In the genomic region with DNA sequence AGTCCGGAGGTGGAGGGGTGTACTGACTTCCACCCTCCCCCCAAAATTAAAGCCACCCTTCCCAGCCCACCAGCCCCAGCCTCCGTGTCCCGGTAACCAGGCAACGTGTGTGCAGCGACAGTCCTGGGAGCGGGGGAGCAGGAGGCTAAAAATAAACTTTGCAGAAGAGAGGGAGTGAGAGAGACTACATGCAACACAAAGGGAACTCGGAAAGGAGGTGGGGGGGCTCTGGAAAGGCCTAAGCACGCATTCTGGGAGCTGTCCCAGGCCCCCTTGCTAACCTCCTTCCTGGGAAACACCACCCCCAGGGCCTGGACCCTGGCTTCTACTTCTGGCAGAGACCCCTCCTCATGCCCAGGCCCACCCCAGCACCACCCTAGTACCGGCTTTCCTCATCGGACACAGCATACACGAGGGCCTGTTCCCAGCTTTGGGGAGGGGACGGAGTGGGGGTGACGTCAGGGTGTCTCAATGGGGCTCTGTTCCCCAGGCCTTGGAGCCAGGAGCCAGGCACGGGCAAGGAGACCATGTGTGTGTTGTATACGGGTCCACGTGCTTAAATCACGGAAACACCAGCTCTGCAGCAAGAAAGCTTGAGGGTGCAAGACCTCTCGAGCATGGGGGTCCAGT, we compare ENCODE assay signal across 8 mouse cellular contexts. TPM values are rescaled to one million over a fixed set of nuclear protein-coding genes. Genes with fewer than 3 reads are reported as not detected.
DNase-seq lines count a peak whose midpoint lies in the region; ATAC-seq and TF ChIP-seq lines count a peak whose summit lies in the region.

No protein-coding gene starts in this region.

- no peaks in the 10 kb centered on the region for H3K27me3 ChIP-seq in kidney, embryonic 16.5 days (ENCODE audit: insufficient read depth, low read length)
- H3K27me3 ChIP-seq in liver, embryonic 14.5 days (ENCODE audit: control insufficient read depth, insufficient read depth, low read length), result no peaks in the 10 kb centered on the region
- no peaks in the 10 kb centered on the region for H3K27me3 ChIP-seq in neural tube, embryonic 15.5 days (replicated peaks)

- peaks cover 24% of the 10 kb centered on the region for H3K36me3 ChIP-seq in kidney, embryonic 16.5 days (ENCODE audit: insufficient read depth, low read length)
- H3K36me3 ChIP-seq in liver, embryonic 14.5 days (replicated peaks; ENCODE audit: control insufficient read depth, insufficient read depth, low read depth), result no peaks in the 10 kb centered on the region
- H3K36me3 ChIP-seq in neural tube, embryonic 15.5 days, result no peaks in the 10 kb centered on the region

- peak overlapping the region; percentile 95 for H3K4me2 ChIP-seq in kidney, embryonic 16.5 days (replicated peaks; ENCODE audit: low read depth, low read length)
- peak overlapping the region; percentile 99 for H3K4me2 ChIP-seq in liver, embryonic 14.5 days (ENCODE audit: low read depth)
- H3K4me2 ChIP-seq in neural tube, embryonic 15.5 days, result peak overlapping the region; percentile 96

- no peaks in the 10 kb centered on the region for H3K9me3 ChIP-seq in kidney, embryonic 16.5 days (ENCODE audit: low read length)
- no peaks in the 10 kb centered on the region for H3K9me3 ChIP-seq in liver, embryonic 14.5 days (ENCODE audit: control insufficient read depth, low read length)
- H3K9me3 ChIP-seq in neural tube, embryonic 15.5 days (replicated peaks), result no peaks in the 10 kb centered on the region

- WGBS in kidney, embryonic 16.5 days, result under 1% methylated on average over 18 of the region's 18 CpGs
- WGBS in liver, embryonic 14.5 days (ENCODE audit: insufficient replicate concordance), result 7% methylated on average over 18 of the region's 18 CpGs
- WGBS in neural tube, embryonic 15.5 days, result 4% methylated on average over 18 of the region's 18 CpGs

- no peak for TF ChIP-seq EP300 in liver, embryonic 14.5 days (IDR thresholded peaks at IDR 0.05; ENCODE audit: low read depth)

- peaks cover 55% of the 10 kb centered on the region for H3K4me1 ChIP-seq in kidney, embryonic 16.5 days (ENCODE audit: insufficient read depth, low read length)
- H3K4me1 ChIP-seq in liver, embryonic 14.5 days (replicated peaks; ENCODE audit: control insufficient read depth in 2 of 2, insufficient read depth in 2 of 2, low read length in 1 of 2), result peaks cover 14 to 20% of the 10 kb centered on the region in 2 experiments
- peaks cover 76% of the 10 kb centered on the region for H3K4me1 ChIP-seq in neural tube, embryonic 15.5 days

- peak; percentile 48 for DNase-seq in kidney, adult 9 months
- DNase-seq in kidney, postnatal 25 days, result no peak
- DNase-seq in cerebellum, adult 9-10 months, result peak; percentile 74
- peak; percentile 75 to 78 for DNase-seq in frontal cortex, postnatal 14 days (ENCODE audit: low spot score in 2 of 2)
- no peak for DNase-seq in liver, embryonic 14.5 days (ENCODE audit: low read depth in 3 of 3, low spot score in 3 of 3)

- peak overlapping the region; percentile 93 for H3K9ac ChIP-seq in kidney, embryonic 16.5 days (replicated peaks; ENCODE audit: low read length)
- H3K9ac ChIP-seq in liver, embryonic 14.5 days (replicated peaks), result peak overlapping the region; percentile 40
- H3K9ac ChIP-seq in neural tube, embryonic 15.5 days (replicated peaks), result peak overlapping the region; percentile 70

- peak overlapping the region; percentile 95 for H3K4me3 ChIP-seq in kidney, embryonic 16.5 days (ENCODE audit: low read length)
- H3K4me3 ChIP-seq in liver, embryonic 14.5 days (ENCODE audit: insufficient read depth in 1 of 2, low read depth in 2 of 2, low read length in 2 of 2), result peak overlapping the region; percentile 65 to 74
- H3K4me3 ChIP-seq in neural tube, embryonic 15.5 days (replicated peaks), result peak overlapping the region; percentile 85

- peak overlapping the region; percentile 99 for H3K27ac ChIP-seq in kidney, embryonic 16.5 days (ENCODE audit: low read length)
- H3K27ac ChIP-seq in liver, embryonic 14.5 days, result no peak overlapping the region
- peak overlapping the region; percentile 90 for H3K27ac ChIP-seq in neural tube, embryonic 15.5 days (replicated peaks)

- no peak for TF ChIP-seq CTCF in liver, embryonic 14.5 days (IDR thresholded peaks at IDR 0.05; ENCODE audit: low read depth)

- peak; percentile 4; the same call in 1 of the 2 replicates for ATAC-seq in kidney, embryonic 16.5 days (ENCODE audit: low FRiP score, low TSS enrichment)
- no peak for ATAC-seq in liver, embryonic 14.5 days (ENCODE audit: insufficient read depth)
- ATAC-seq in neural tube, embryonic 15.5 days (ENCODE audit: low FRiP score), result peak; percentile 20
- ATAC-seq in monocyte, adult 5-6 weeks (replicated peaks; ENCODE audit: insufficient number of reproducible peaks, low FRiP score, low TSS enrichment, poor library complexity, severe bottlenecking), result no peak

RNA-seq across cellular contexts. Expression of a gene that starts 2.4 kb away (rescaled TPM):
- 12.5 and 15.2 TPM in 2 replicates for polyA plus RNA-seq in kidney, embryonic 16.5 days (2015; fragmentation: Nextera tagmentation; extraction: Ambion mirVana)
- 8.5 and 9.8 TPM in 2 replicates for polyA plus RNA-seq in liver, embryonic 14.5 days (2012; rRNA removed)
- polyA plus RNA-seq in liver, embryonic 14.5 days (2014; fragmentation: Nextera tagmentation; extraction: Ambion mirVana), result 5.1 and 5.3 TPM in 2 replicates
- polyA plus RNA-seq in neural tube, embryonic 15.5 days (2015; fragmentation: Nextera tagmentation; extraction: Ambion mirVana), result 3.7 and 6.5 TPM in 2 replicates
- total RNA-seq in monocyte, adult 5-6 weeks (2017), result 3.7 to 8.1 TPM (median 7.3 TPM) in 3 replicates

RNA-seq across cellular contexts. Expression of a gene that starts 10.5 kb away (rescaled TPM):
- 9.0 and 9.9 TPM in 2 replicates for polyA plus RNA-seq in kidney, embryonic 16.5 days (2015; fragmentation: Nextera tagmentation; extraction: Ambion mirVana)
- polyA plus RNA-seq in liver, embryonic 14.5 days (2012; rRNA removed), result 48.6 and 55.6 TPM in 2 replicates
- 8.4 and 8.9 TPM in 2 replicates for polyA plus RNA-seq in liver, embryonic 14.5 days (2014; fragmentation: Nextera tagmentation; extraction: Ambion mirVana)
- polyA plus RNA-seq in neural tube, embryonic 15.5 days (2015; fragmentation: Nextera tagmentation; extraction: Ambion mirVana), result 16.0 and 16.3 TPM in 2 replicates
- 42.8 to 71.0 TPM (median 43.0 TPM) in 3 replicates for total RNA-seq in monocyte, adult 5-6 weeks (2017)

RNA-seq across cellular contexts. Expression of a gene that starts 19.4 kb away (rescaled TPM):
- polyA plus RNA-seq in kidney, embryonic 16.5 days (2015; fragmentation: Nextera tagmentation; extraction: Ambion mirVana), result 28.9 and 30.8 TPM in 2 replicates
- polyA plus RNA-seq in liver, embryonic 14.5 days (2012; rRNA removed), result 14.0 and 14.8 TPM in 2 replicates
- polyA plus RNA-seq in liver, embryonic 14.5 days (2014; fragmentation: Nextera tagmentation; extraction: Ambion mirVana), result 9.7 and 12.3 TPM in 2 replicates
- 33.3 and 37.2 TPM in 2 replicates for polyA plus RNA-seq in neural tube, embryonic 15.5 days (2015; fragmentation: Nextera tagmentation; extraction: Ambion mirVana)
- 55.5 to 68.5 TPM (median 65.9 TPM) in 3 replicates for total RNA-seq in monocyte, adult 5-6 weeks (2017)

RNA-seq across cellular contexts. Expression of a gene that starts 26.9 kb away (rescaled TPM):
- 2.7 and 3.0 TPM in 2 replicates for polyA plus RNA-seq in kidney, embryonic 16.5 days (2015; fragmentation: Nextera tagmentation; extraction: Ambion mirVana)
- polyA plus RNA-seq in liver, embryonic 14.5 days (2012; rRNA removed), result 4.6 and 4.9 TPM in 2 replicates
- 2.1 TPM in 2 replicates for polyA plus RNA-seq in liver, embryonic 14.5 days (2014; fragmentation: Nextera tagmentation; extraction: Ambion mirVana)
- polyA plus RNA-seq in neural tube, embryonic 15.5 days (2015; fragmentation: Nextera tagmentation; extraction: Ambion mirVana), result 1.7 and 2.3 TPM in 2 replicates
- total RNA-seq in monocyte, adult 5-6 weeks (2017), result 2.4 to 9.8 TPM (median 2.6 TPM) in 3 replicates

RNA-seq across cellular contexts. Expression of a gene that starts 27.7 kb away (rescaled TPM):
- 12.0 and 13.2 TPM in 2 replicates for polyA plus RNA-seq in kidney, embryonic 16.5 days (2015; fragmentation: Nextera tagmentation; extraction: Ambion mirVana)
- polyA plus RNA-seq in liver, embryonic 14.5 days (2012; rRNA removed), result 26.9 and 27.9 TPM in 2 replicates
- 20.8 and 22.7 TPM in 2 replicates for polyA plus RNA-seq in liver, embryonic 14.5 days (2014; fragmentation: Nextera tagmentation; extraction: Ambion mirVana)
- 16.7 and 17.7 TPM in 2 replicates for polyA plus RNA-seq in neural tube, embryonic 15.5 days (2015; fragmentation: Nextera tagmentation; extraction: Ambion mirVana)
- 75.0 to 94.7 TPM (median 76.7 TPM) in 3 replicates for total RNA-seq in monocyte, adult 5-6 weeks (2017)

Comparison
In these comparisons a context has a peak if more than half of its experiments do, and no peak if none do; other contexts are left out.
1. DNase-seq: peak in kidney, adult 9 months (single experiment), cerebellum, adult 9-10 months (single experiment) and frontal cortex, postnatal 14 days (2 of 2); none in kidney, postnatal 25 days (0 of 2) and liver, embryonic 14.5 days (0 of 3).
2. ATAC-seq: peak in kidney, embryonic 16.5 days (single experiment) and neural tube, embryonic 15.5 days (single experiment); none in liver, embryonic 14.5 days (single experiment) and monocyte, adult 5-6 weeks (single experiment).
3. H3K9ac ChIP-seq: peak in every context shown above with its lines; median percentile 93 in kidney, embryonic 16.5 days; 70 in neural tube, embryonic 15.5 days; 40 in liver, embryonic 14.5 days.
4. Peak in every context shown above with its lines, with median percentiles within 50 percentile points of each other: H3K4me2 ChIP-seq and H3K4me3 ChIP-seq.